Mouse (Mus musculus) midbrain, embryonic 12.5 days (tissue): ENCODE data around the gene Gabbr2. TPM values are rescaled to one million over a fixed set of nuclear protein-coding genes. Genes with fewer than 3 reads are reported as not detected.

ENCODE experiments used
- polyA plus RNA-seq: library from polyadenylated mRNA; unstranded; fragments of >200 nt; fragmentation: Nextera tagmentation; extraction: Ambion mirVana; gene quantifications from 2 replicates; pipeline ENCODE4 v1.2.1, GENCODE M21; 2016

The Gabbr2 gene
- polyA plus RNA-seq, 1 experiment from 2014 or later: 0.69 TPM

Other genes with a start within 250 kb of the Gabbr2 start
- gene Anks6, start 65.6 kb upstream of the Gabbr2 start, polyA plus RNA-seq: 6.0 and 6.5 TPM in 2 replicates
- gene Galnt12, start 100.0 kb upstream of the Gabbr2 start, polyA plus RNA-seq: 4.4 and 8.5 TPM in 2 replicates
- gene Col15a1, start 216.3 kb upstream of the Gabbr2 start, polyA plus RNA-seq: 3.3 and 3.4 TPM in 2 replicates